Mouse (Mus musculus) limb, embryonic 15.5 days (tissue): Measurements from ENCODE around the gene Hcn1. TPM values are rescaled to one million over a fixed set of nuclear protein-coding genes. Genes with fewer than 3 reads are reported as not detected.

Source experiments
- ATAC-seq: fragments of 200-750 bp; cut with Nextera tagmentation; 2 replicates; pipeline ENCODE4 v1.8.0; 2017; ENCODE audit warnings: low read depth, moderate TSS enrichment; ENCODE audit not compliant: insufficient number of reproducible peaks, low FRiP score, low TSS enrichment
- H3K27ac ChIP-seq: fragments of 300-500 bp; sonication (generic); 2 replicates; pipeline ENCODE4 v1.5.1; 2015; ENCODE audit warnings: moderate library complexity, mild to moderate bottlenecking, inconsistent platforms
- H3K27me3 ChIP-seq: fragments of 300-500 bp; sonication (generic); 2 replicates; pipeline ENCODE4 v1.6.1; 2015; ENCODE audit warnings: inconsistent platforms
- H3K36me3 ChIP-seq: fragments of 300-500 bp; sonication (generic); 2 replicates; pipeline ENCODE4 v1.6.1; 2015; ENCODE audit warnings: inconsistent platforms
- H3K4me1 ChIP-seq: fragments of 300-500 bp; sonication (generic); 2 replicates; pipeline ENCODE4 v1.6.1; 2015; ENCODE audit warnings: inconsistent platforms
- H3K4me2 ChIP-seq: fragments of 300-500 bp; sonication (generic); 2 replicates; pipeline ENCODE4 v1.6.1; 2015; ENCODE audit warnings: mild to moderate bottlenecking, inconsistent platforms
- H3K4me3 ChIP-seq: fragments of 300-500 bp; sonication (generic); 2 replicates; pipeline ENCODE4 v1.5.1; 2015; ENCODE audit warnings: mild to moderate bottlenecking, inconsistent platforms
- H3K9ac ChIP-seq: fragments of 300-500 bp; sonication (generic); 2 replicates; pipeline ENCODE4 v1.6.1; 2015; ENCODE audit warnings: inconsistent platforms
- H3K9me3 ChIP-seq: fragments of 300-500 bp; sonication (generic); 2 replicates; pipeline ENCODE4 v1.6.1; 2016; ENCODE audit warnings: inconsistent platforms
- WGBS: fragments of 180-500 bp; shearing (Covaris S2); methylation state at CpG from one replicate; pipeline ENCODE4 v1.1.7; 2015; 5-methylcytosine and 5-hydroxymethylcytosine counted together
- polyA plus RNA-seq: library from polyadenylated mRNA; unstranded; fragments of >200 nt; fragmentation: Nextera tagmentation; extraction: Ambion mirVana; gene quantifications from 2 replicates; pipeline ENCODE4 v1.2.1, GENCODE M21; 2015

Gene Hcn1
- polyA plus RNA-seq, 1 experiment from 2014 or later: 0.13 TPM

- Histone ChIP-seq H3K36me3 (no peaks in the 10 kb centered on the region), H3K4me3 (no peak overlapping the region), H3K27ac (no peak overlapping the region), H3K9me3 (no peaks in the 10 kb centered on the region), H3K4me1 (no peaks in the 10 kb centered on the region), H3K27me3 (no peaks in the 10 kb centered on the region), H3K9ac (no peak overlapping the region), H3K4me2 (no peak overlapping the region)
- ATAC-seq: no peak
- 81% methylated on average over 7 of the region's 7 CpGs for WGBS
Observed at GRCm38 (mm10) chr13:117619544-117619943, 17.4 kb downstream of the Hcn1 start.

GRCm38 (mm10) chr13:117657501-117657900 is 55.4 kb downstream of the Hcn1 start:
- Histone ChIP-seq H3K27me3 (no peaks in the 10 kb centered on the region), H3K36me3 (no peaks in the 10 kb centered on the region), H3K27ac (no peak overlapping the region), H3K4me3 (no peak overlapping the region), H3K9ac (no peak overlapping the region), H3K4me1 (no peaks in the 10 kb centered on the region), H3K4me2 (no peak overlapping the region), H3K9me3 (no peaks in the 10 kb centered on the region)
- no peak for ATAC-seq
- WGBS: 52% methylated on average over 2 of the region's 2 CpGs

- Histone ChIP-seq H3K4me3 (no peak overlapping the region), H3K4me1 (no peaks in the 10 kb centered on the region), H3K9ac (no peak overlapping the region), H3K36me3 (no peaks in the 10 kb centered on the region), H3K27me3 (no peaks in the 10 kb centered on the region), H3K27ac (no peak overlapping the region), H3K9me3 (no peaks in the 10 kb centered on the region), H3K4me2 (no peak overlapping the region)
- ATAC-seq: no peak
- 81% methylated on average over 17 of the region's 17 CpGs for WGBS
Observed at GRCm38 (mm10) chr13:117658414-117659175, 56.5 kb downstream of the Hcn1 start.

- H3K4me3 ChIP-seq: no peak overlapping the region
- H3K27ac ChIP-seq: no peak overlapping the region
- no peaks in the 10 kb centered on the region for H3K36me3 ChIP-seq
- no peak for ATAC-seq
- no peak overlapping the region for H3K4me2 ChIP-seq
- H3K4me1 ChIP-seq: no peaks in the 10 kb centered on the region
- no peaks in the 10 kb centered on the region for H3K27me3 ChIP-seq
- H3K9me3 ChIP-seq: no peaks in the 10 kb centered on the region
- WGBS: 64% methylated on average over 7 of the region's 7 CpGs
- H3K9ac ChIP-seq: no peak overlapping the region
Observed at GRCm38 (mm10) chr13:117659511-117659910, 57.4 kb downstream of the Hcn1 start.

- H3K4me3 ChIP-seq: no peak overlapping the region
- 62% methylated on average over 3 of the region's 3 CpGs for WGBS
- no peak for ATAC-seq
Observed at GRCm38 (mm10) chr13:117662661-117663060, 60.5 kb downstream of the Hcn1 start.

GRCm38 (mm10) chr13:117669303-117669702 is 67.2 kb downstream of the Hcn1 start:
- no peak overlapping the region for H3K9ac ChIP-seq
- no peaks in the 10 kb centered on the region for H3K4me1 ChIP-seq
- no peak overlapping the region for H3K4me3 ChIP-seq
- no peaks in the 10 kb centered on the region for H3K27me3 ChIP-seq
- 51% methylated on average over 2 of the region's 2 CpGs for WGBS
- no peak overlapping the region for H3K27ac ChIP-seq
- no peak overlapping the region for H3K4me2 ChIP-seq
- H3K36me3 ChIP-seq: no peaks in the 10 kb centered on the region
- no peaks in the 10 kb centered on the region for H3K9me3 ChIP-seq
- ATAC-seq: no peak

More at GRCm38 (mm10) chr13:117662661-117663060, 60.5 kb downstream of the Hcn1 start:
- no peak overlapping the region for H3K4me2 ChIP-seq
- no peaks in the 10 kb centered on the region for H3K9me3 ChIP-seq
- H3K9ac ChIP-seq: no peak overlapping the region
- no peak overlapping the region for H3K27ac ChIP-seq
- no peaks in the 10 kb centered on the region for H3K4me1 ChIP-seq
- H3K27me3 ChIP-seq: no peaks in the 10 kb centered on the region
- no peaks in the 10 kb centered on the region for H3K36me3 ChIP-seq

- Histone ChIP-seq H3K4me1 (no peaks in the 10 kb centered on the region), H3K27ac (no peak overlapping the region), H3K4me2 (no peak overlapping the region), H3K27me3 (no peaks in the 10 kb centered on the region), H3K4me3 (no peak overlapping the region), H3K9ac (no peak overlapping the region), H3K9me3 (no peaks in the 10 kb centered on the region), H3K36me3 (no peaks in the 10 kb centered on the region)
- ATAC-seq: no peak
- WGBS: 100% methylated on average over 1 of the region's 1 CpGs
Observed at GRCm38 (mm10) chr13:117671851-117672250, 69.7 kb downstream of the Hcn1 start.

- H3K4me1 ChIP-seq: no peaks in the 10 kb centered on the region
- no peak overlapping the region for H3K9ac ChIP-seq
- H3K36me3 ChIP-seq: no peaks in the 10 kb centered on the region
- H3K27ac ChIP-seq: no peak overlapping the region
- H3K9me3 ChIP-seq: no peaks in the 10 kb centered on the region
- no peaks in the 10 kb centered on the region for H3K27me3 ChIP-seq
- H3K4me3 ChIP-seq: no peak overlapping the region
- no peak overlapping the region for H3K4me2 ChIP-seq
- WGBS: 72% methylated on average over 5 of the region's 5 CpGs
- no peak for ATAC-seq
Observed at GRCm38 (mm10) chr13:117676418-117676817, 74.3 kb downstream of the Hcn1 start.

GRCm38 (mm10) chr13:117687670-117688069 is 85.5 kb downstream of the Hcn1 start:
- no peak overlapping the region for H3K27ac ChIP-seq
- no peak overlapping the region for H3K4me3 ChIP-seq
- no peaks in the 10 kb centered on the region for H3K27me3 ChIP-seq
- no peak overlapping the region for H3K4me2 ChIP-seq
- WGBS: 94% methylated on average over 7 of the region's 7 CpGs
- no peaks in the 10 kb centered on the region for H3K36me3 ChIP-seq
- no peak for ATAC-seq
- H3K9me3 ChIP-seq: no peaks in the 10 kb centered on the region
- H3K4me1 ChIP-seq: no peaks in the 10 kb centered on the region
- no peak overlapping the region for H3K9ac ChIP-seq

- no peak overlapping the region for H3K9ac ChIP-seq
- H3K4me2 ChIP-seq: no peak overlapping the region
- no peak overlapping the region for H3K4me3 ChIP-seq
- no peak for ATAC-seq
- WGBS: 83% methylated on average over 1 of the region's 1 CpGs
- no peaks in the 10 kb centered on the region for H3K36me3 ChIP-seq
- H3K9me3 ChIP-seq: no peaks in the 10 kb centered on the region
- H3K4me1 ChIP-seq: no peaks in the 10 kb centered on the region
- no peak overlapping the region for H3K27ac ChIP-seq
- H3K27me3 ChIP-seq: no peaks in the 10 kb centered on the region
Observed at GRCm38 (mm10) chr13:117694729-117695332, 92.7 kb downstream of the Hcn1 start.

- no peak overlapping the region for H3K4me2 ChIP-seq
- no peak overlapping the region for H3K27ac ChIP-seq
- H3K4me3 ChIP-seq: no peak overlapping the region
- no peaks in the 10 kb centered on the region for H3K9me3 ChIP-seq
- H3K4me1 ChIP-seq: no peaks in the 10 kb centered on the region
- no peak for ATAC-seq
- H3K27me3 ChIP-seq: no peaks in the 10 kb centered on the region
- no peak overlapping the region for H3K9ac ChIP-seq
- no peaks in the 10 kb centered on the region for H3K36me3 ChIP-seq
Observed at GRCm38 (mm10) chr13:117705573-117705972, 103.5 kb downstream of the Hcn1 start.

- H3K4me2 ChIP-seq: no peak overlapping the region
- H3K27ac ChIP-seq: no peak overlapping the region
- ATAC-seq: no peak
- 23% methylated on average over 3 of the region's 3 CpGs for WGBS
- H3K4me1 ChIP-seq: no peaks in the 10 kb centered on the region
- H3K4me3 ChIP-seq: no peak overlapping the region
- no peaks in the 10 kb centered on the region for H3K9me3 ChIP-seq
- no peak overlapping the region for H3K9ac ChIP-seq
- H3K27me3 ChIP-seq: no peaks in the 10 kb centered on the region
- no peaks in the 10 kb centered on the region for H3K36me3 ChIP-seq
Observed at GRCm38 (mm10) chr13:117705997-117706396, 103.9 kb downstream of the Hcn1 start.
